Mouse (Mus musculus) cerebellum, adult (tissue): ENCODE results near the gene Snx9.

Source experiments
- ATAC-seq: cut with Nextera tagmentation; 2 replicates; pipeline ENCODE4 v1.9.2; 2017; ENCODE audit warnings: mild to moderate bottlenecking, moderate library complexity, mixed read lengths; ENCODE audit not compliant: insufficient number of reproducible peaks, low FRiP score, low TSS enrichment

Snx9 gene

GRCm38 (mm10) chr17:5980860-5981259, 139.7 kb downstream of the Snx9 start:
- ATAC-seq, result no peak
